Mouse (Mus musculus) layer of hippocampus, adult 11-12 months (tissue): ENCODE data around the gene Zkscan2.
A peak's percentile ranks its signal among the peaks of the same experiment; 100 is the strongest.

ENCODE experiments used
- DNase-seq: peaks from one replicate; pipeline ENCODE4 v3.0.0; 2022; ENCODE audit warnings: low spot score

The Zkscan2 gene

GRCm38 (mm10) chr7:123500239-123501219, at the start of gene Zkscan2:
Gene Zkscan2 (minus strand): TSS chr7:123500449.
- peak; percentile 91 for DNase-seq

DNA sequence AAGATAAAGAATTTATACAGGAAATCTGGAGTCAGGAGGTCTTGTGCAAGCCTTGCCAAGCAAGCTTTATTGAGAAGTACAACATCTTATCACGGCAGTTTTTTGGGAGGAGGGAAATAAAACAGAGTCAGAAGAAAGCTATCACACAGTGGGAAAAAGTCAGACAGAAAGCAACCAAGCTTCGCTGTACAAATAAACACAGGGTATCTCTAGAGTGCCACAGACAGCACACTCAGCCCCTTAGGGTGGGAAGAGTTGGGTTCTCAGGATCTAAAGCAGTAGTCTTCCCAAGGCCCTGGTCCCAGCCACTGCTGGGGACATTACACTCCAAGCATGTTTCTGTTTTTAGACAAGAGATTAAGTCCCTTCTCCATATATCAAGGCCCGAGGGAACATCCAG, 28.9 kb upstream of the Zkscan2 start:
- no peak for DNase-seq

DNA sequence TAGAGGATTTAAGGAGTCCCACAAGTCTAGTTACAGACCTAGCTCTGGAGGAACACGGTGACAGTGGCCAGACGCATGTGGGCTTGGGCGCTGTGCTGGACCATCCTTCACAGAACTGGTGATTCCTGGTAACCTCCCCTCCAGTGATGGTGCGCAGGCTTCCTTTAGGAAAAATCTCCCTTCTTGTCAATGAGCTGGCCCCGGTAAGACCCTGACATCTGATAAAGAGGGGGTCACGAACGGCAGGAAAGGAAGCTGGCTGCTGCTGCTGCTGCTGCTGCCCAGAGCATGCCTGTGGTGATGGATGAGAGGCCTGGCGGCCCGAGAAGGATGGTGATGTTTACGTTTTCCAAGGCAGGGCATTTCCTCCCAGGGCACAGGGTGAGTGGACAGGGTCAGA, 25.5 kb upstream of the Zkscan2 start:
- no peak for DNase-seq

DNA sequence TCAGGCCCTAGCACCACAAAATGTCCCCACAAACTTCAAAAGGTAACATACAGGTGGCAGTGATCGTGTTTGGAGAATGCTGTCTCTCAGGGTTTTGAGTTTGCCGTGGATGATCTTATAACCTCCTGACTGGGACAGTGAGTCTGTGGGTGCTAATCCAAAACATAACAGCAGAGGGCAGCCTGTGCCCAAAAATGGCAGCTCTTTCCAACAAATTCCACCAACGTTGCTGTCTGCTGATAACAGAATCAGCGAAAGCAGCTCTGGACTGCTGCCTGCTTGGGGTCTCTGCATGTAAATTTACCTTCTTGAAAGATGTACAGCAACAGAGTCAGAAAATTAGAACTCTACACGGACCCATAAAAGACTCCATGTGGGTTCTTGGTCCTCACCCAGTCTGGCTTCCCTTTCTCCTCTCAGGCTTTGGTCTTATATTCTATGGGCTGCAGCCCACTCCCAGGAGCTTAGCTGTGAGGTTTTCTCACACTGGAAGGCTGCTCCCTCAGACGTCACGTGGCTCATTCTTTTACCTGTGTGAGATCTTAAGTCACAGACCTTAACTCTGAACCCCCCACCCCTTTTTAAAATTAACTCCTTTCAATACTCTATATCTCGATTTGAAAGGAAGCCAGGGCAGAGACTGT, 24.1 kb upstream of the Zkscan2 start:
- peak; percentile 82 for DNase-seq

DNA sequence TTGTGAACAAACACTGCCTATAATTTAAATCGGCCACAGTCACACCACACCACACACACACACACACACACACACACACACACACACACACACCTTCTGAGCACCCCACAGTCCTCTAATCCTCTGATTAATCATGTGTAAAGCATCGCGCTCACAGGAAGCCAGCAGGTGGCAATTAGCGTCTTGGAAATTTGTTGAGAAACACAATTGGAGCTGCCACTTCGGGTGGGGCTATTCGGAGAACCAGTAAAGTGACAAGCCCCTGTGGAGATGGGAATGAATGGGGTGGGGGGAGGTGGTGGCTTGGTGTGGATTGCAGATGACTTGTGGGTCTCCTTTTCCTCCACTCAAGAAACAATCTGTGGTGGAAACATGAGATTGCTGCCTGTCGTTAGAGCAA, 7.7 kb upstream of the Zkscan2 start:
- no peak for DNase-seq

DNA sequence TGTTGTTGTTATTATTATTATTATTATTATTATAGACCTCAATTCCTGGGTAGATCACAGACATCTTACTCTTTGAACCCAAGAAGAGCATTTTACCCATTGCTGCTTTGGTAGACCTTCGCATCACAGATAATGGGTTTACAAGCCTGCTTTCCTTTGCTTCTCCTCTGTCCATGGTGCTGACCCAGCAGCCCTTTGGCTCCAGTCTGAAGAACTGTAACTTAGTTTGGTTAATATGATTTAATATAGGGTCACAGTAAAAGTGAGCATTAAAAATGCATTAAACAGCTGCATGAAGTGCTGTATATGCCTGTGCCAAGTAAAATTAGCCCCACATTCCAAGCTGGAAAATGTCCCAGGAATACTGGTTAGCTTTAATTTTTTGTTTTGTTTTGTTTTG, 3.1 kb upstream of the Zkscan2 start:
- no peak for DNase-seq

DNA sequence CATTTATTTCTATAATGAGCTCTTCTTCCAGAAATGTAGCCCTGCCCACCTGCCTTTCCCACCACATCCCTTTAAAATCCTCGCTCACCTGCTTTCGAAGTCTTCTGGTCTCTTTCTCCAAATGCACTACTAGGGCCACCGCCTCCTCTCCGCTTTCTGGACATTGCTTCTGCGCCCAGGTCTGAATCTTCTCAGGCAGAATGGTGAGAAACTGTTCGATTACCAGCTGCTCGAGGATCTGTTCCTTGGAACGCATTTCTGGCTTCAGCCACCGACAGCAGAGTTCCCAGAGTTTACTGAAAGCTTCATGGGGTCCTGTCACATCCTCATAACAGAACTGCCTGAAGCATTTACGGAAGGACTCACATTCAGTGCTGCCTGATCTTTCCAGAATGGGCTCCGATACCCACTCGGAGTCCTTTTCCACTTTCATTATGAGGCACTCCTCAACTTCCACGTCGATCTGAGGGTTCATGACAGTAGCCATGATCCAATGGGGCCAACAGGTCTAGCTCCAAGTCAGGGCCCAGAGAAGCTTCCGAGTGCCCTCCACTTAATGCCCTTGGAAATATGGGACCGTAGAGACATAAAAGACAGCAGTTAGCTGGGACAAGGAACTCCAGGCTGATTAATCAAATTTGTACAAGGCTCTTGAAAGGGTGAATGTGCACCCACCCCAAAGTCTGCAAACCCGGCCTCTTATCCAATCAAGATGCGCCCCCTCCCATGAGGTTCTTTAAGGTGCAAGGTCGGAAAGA, 589 bp downstream of the Zkscan2 start:
- DNase-seq = peak; percentile 22

GRCm38 (mm10) chr7:123487703-123488102, 12.5 kb downstream of the Zkscan2 start:
- peak; percentile 32 for DNase-seq

DNA sequence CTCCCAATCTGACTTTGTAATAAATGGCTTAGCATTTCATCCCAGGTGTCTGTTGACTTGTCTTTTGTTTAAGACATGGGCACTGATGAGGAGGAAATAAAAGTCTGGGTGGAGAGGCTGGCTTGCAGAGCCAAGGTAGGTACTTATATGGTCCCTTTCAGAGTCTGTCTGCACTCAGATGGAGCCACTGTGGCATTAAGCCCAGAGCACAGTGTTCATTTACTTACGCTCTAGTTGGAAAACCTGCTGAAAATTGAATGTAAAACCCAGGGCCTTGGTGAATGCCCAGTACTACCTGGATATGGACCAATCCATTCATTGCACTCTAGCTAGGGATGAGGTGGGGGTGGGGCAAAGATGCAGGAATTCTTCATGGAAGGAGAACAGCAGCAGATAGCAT, 32.3 kb downstream of the Zkscan2 start:
- no peak for DNase-seq

DNA sequence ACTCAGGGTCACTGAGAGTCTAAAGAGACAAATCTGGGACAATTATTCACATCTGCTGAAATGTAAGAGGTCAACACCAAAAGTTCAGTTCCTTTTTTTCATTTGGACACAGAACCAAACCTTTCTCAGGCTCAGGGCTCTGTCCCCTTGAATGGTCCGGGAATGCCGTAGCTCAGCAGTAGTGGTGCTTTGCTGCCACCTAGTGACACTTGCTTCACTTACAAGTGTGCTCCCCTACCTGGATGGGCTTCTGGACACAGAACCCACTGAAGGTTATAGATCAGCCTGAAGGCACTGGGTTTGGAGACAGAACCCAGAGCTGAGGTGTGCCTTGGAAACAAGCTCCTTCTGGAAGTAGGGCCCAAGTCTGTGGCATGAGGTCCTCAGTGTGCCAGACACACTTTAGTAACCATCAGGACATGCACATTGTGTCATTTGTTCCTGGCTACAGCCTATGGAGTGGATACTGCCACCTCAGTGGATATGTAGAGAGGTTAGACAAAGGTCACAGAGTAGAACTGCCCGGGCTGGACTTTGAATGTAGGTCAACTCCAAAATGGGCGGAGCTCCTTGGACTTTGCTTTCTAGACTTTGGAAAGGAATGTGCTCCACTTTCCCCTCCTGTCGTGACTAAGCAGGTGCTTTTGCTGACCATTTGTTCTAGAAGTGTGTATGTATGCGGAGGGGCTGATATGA, 34.4 kb downstream of the Zkscan2 start:
- DNase-seq = peak; percentile 74

- DNase-seq = no peak
Observed at GRCm38 (mm10) chr7:123463569-123463968, 36.7 kb downstream of the Zkscan2 start.

GRCm38 (mm10) chr7:123462070-123462501, 38.2 kb downstream of the Zkscan2 start, which contains the start of gene Aqp8:
Gene Aqp8 (plus strand): TSS chr7:123462291.
- DNase-seq = no peak

- no peak for DNase-seq
Observed at GRCm38 (mm10) chr7:123461316-123461715, 38.9 kb downstream of the Zkscan2 start.

DNA sequence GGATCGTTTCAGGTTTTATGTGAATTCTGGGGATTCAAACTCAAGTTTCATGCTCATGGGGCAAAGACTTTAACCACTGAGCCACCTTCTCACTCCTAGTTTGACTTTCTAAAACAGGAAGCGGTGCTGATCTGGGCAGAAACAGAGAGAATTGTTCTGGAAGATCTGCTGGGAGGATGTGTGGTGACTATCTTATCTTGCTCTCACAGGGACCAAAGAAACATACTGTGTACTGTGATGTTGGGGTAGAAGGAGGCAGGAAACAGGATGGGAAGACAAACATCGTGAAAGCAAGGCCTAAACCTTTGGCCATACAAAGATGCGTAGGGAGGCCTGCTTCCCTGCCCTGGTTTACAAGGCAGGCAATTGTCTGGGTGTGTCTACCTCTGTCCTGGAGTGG, 41.0 kb downstream of the Zkscan2 start:
- DNase-seq = no peak

DNA sequence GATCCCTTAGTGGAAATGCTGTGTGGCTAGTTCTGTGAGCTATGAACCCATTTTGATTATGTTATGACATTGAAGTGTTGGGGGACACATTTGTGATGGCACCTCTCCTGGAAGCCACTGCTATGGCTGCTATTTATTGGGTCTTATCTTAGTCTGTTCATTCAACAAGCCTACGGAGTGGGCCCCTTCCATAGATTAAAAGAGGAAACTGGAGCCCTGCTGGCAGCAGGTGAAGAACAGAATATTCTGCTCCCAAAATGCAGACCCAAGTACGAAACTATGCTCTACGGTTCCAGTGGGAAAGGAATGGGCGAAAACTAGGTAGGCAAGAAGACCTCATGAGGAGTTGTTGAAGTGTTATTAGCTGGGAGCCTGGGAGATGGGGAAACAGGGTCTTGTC, 41.9 kb downstream of the Zkscan2 start:
- DNase-seq = no peak

DNA sequence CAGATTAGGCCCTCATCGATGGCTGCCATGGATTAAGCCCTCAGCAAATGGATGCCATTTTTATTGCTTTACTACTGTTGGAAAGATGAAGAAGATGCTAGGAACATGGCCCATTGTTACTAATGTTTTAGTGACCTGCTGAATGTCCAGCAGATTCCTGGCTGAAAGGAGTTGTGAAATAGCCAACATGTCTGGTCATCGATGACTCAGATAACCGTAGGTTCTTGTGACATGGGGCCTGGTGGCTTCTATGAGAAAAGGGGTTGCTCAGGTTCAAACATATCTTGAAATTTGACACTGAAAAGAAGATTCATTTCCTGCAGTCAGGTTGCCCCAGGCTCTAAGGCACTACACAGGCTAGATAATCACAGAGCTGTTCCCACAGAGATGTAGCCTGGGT, 45.2 kb downstream of the Zkscan2 start:
- DNase-seq = no peak

DNA sequence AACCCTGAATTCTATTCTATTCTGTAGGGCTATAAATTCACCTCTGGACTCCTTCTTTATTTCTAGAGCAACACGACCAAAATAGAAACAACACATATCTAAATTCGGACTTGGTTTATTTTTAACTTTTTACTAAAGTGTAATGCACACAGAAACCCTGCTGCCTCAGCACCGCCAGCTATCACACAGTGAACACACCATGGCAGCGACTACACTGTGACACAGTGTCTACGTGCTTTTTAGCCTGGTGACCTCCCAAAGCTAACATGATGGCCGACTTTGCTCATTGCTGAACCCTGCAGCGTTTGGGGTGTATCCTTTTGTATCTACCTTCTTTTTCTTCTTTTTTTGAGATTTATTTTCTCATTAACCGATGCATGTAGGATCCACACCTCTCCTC, 47.2 kb downstream of the Zkscan2 start:
- no peak for DNase-seq

DNA sequence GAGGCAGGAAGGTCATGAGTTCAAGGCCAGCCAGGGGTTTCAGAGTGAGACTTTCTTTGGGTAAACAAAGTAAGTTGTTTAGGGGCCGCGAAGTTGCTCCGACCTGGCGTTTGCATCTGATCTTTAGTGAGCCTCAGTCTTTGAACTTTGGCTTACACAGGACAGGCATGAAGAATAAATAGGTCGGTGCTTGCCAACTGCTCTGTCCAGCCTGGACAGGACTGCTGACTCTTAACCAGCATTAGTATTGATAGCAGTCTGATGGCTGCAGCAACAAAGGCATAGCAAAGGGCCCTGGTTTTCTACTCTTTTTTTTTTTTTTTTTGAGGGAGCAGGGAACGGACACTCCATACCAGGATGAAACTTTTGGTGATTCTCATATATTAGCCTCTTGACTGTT, 47.7 kb downstream of the Zkscan2 start:
- DNase-seq = no peak

DNA sequence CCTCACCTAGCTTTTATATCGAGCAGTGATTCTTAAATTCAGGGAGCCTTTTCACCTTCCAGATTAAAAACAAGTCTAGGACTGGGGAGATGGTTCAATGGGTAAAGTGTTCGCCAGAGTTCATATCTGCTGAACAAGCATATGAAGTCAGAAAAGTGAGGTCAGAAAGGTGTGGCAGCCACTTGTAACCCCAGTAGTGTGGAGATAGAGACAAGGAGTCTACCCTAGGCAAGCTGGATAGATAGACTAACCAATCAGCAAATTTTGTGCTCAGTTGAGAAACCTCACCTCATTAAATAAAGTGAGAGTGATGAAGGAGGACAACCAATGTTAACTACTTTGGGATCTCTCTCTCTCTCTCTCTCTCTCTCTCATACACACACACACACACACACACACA, 49.7 kb downstream of the Zkscan2 start:
- DNase-seq = no peak

GRCm38 (mm10) chr7:123449676-123450075, 50.6 kb downstream of the Zkscan2 start:
- DNase-seq = no peak

DNA sequence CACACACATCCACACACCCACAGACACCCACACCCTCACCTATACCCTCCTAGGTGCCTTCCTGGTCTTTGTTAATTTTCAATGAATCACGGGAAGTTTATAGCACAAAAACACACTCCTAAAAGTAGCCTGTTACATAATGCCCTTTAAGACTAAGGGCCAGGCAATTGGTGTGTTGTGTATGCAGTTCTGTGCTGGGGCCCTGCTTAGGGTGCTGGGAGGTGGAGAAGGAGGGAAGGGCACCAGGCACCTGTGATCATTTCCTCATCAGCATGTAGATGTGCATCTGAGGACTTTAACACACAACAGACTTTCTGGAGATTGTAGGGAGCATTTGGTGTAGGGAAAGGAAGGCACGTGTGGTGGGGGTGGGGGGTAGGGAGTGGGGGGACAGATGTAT, 51.5 kb downstream of the Zkscan2 start:
- no peak for DNase-seq

- DNase-seq = no peak
Observed at GRCm38 (mm10) chr7:123442079-123442478, 58.2 kb downstream of the Zkscan2 start.
